In genomic region chr13:34132299-34132698, GRCm38 (mm10) we compare ENCODE assay signal across 8 mouse cellular contexts. TPM values are rescaled to one million over a fixed set of nuclear protein-coding genes. Genes with fewer than 3 reads are reported as not detected.
DNase-seq lines count a peak whose midpoint lies in the region; ATAC-seq and TF ChIP-seq lines count a peak whose summit lies in the region.

No protein-coding gene starts in this region.

- TF ChIP-seq CTCF in ES-Bruce4 (IDR thresholded peaks at IDR 0.05; ENCODE audit: low read depth, low read length): no peak
- TF ChIP-seq CTCF in liver, postnatal 0 days (IDR thresholded peaks at IDR 0.05; ENCODE audit: low read depth): no peak

- H3K36me3 ChIP-seq in heart, embryonic 10.5 days: peaks cover 4% of the 10 kb centered on the region; the same call in 1 of the 2 replicates
- H3K36me3 ChIP-seq in ES-Bruce4 (ENCODE audit: control insufficient read depth, insufficient read depth, low read length, poor library complexity, severe bottlenecking): peaks cover 5% of the 10 kb centered on the region
- peaks cover 10% of the 10 kb centered on the region; the same call in 1 of the 2 replicates for H3K36me3 ChIP-seq in forebrain, embryonic 14.5 days (ENCODE audit: control insufficient read depth, insufficient read depth, low read length)
- no peaks in the 10 kb centered on the region for H3K36me3 ChIP-seq in liver, postnatal 0 days (replicated peaks; ENCODE audit: insufficient read depth, low read length)

- no peak for DNase-seq in heart, embryonic 10.5 days (ENCODE audit: low spot score)
- DNase-seq in heart, adult 18-20 months: no peak
- DNase-seq in forebrain, embryonic 14.5 days (ENCODE audit: low spot score): peak; percentile 60
- no peak for DNase-seq in liver, postnatal 0 days
- DNase-seq in right cerebral cortex, postnatal 25 days: no peak
- DNase-seq in adrenal gland, adult 8-10 months: no peak

- under 1% methylated on average over 15 of the region's 15 CpGs for WGBS in heart, embryonic 10.5 days
- under 1% methylated on average over 15 of the region's 15 CpGs for WGBS in forebrain, embryonic 14.5 days
- WGBS in liver, postnatal 0 days (ENCODE audit: insufficient replicate concordance): 2% methylated on average over 15 of the region's 15 CpGs

- peak overlapping the region; percentile 94 for H3K4me2 ChIP-seq in forebrain, embryonic 14.5 days (ENCODE audit: low read length)
- no peak overlapping the region for H3K4me2 ChIP-seq in liver, postnatal 0 days (ENCODE audit: low read depth, low read length)

- H3K9ac ChIP-seq in ES-Bruce4 (ENCODE audit: low read depth, poor library complexity, severe bottlenecking): peak overlapping the region; percentile 40; the same call in 1 of the 2 replicates
- H3K9ac ChIP-seq in forebrain, embryonic 14.5 days (ENCODE audit: low read length): peak overlapping the region; percentile 99
- H3K9ac ChIP-seq in liver, postnatal 0 days (replicated peaks): no peak overlapping the region

- peak overlapping the region; percentile 80 for H3K4me3 ChIP-seq in heart, embryonic 10.5 days
- peak overlapping the region; percentile 19 for H3K4me3 ChIP-seq in ES-Bruce4 (ENCODE audit: low read depth, low read length)
- H3K4me3 ChIP-seq in forebrain, embryonic 14.5 days (ENCODE audit: low read depth, low read length): peak overlapping the region; percentile 91
- 0 out of 2 replicates have a peak overlapping the region, but pooled peaks have one; percentile 4 for H3K4me3 ChIP-seq in liver, postnatal 0 days (ENCODE audit: low read depth, low read length)

- H3K27me3 ChIP-seq in heart, embryonic 10.5 days (ENCODE audit: insufficient read depth, poor library complexity, severe bottlenecking): peaks cover 11% of the 10 kb centered on the region; the same call in 1 of the 2 replicates
- no peaks in the 10 kb centered on the region for H3K27me3 ChIP-seq in ES-Bruce4 (ENCODE audit: control insufficient read depth, insufficient read depth, low read length, poor library complexity, severe bottlenecking)
- no peaks in the 10 kb centered on the region for H3K27me3 ChIP-seq in forebrain, embryonic 14.5 days (replicated peaks; ENCODE audit: control insufficient read depth, insufficient read depth, low read length)
- peaks cover 60% of the 10 kb centered on the region for H3K27me3 ChIP-seq in liver, postnatal 0 days (ENCODE audit: insufficient read depth, low read length)

- no peak for ATAC-seq in forebrain, embryonic 14.5 days
- no peak for ATAC-seq in liver, postnatal 0 days
- no peak for ATAC-seq in erythroblast, adult 5-6 weeks (replicated peaks; ENCODE audit: low FRiP score, poor library complexity, severe bottlenecking)

- H3K4me1 ChIP-seq in heart, embryonic 10.5 days: peaks cover 40% of the 10 kb centered on the region
- peaks cover 2% of the 10 kb centered on the region for H3K4me1 ChIP-seq in ES-Bruce4 (ENCODE audit: control insufficient read depth, insufficient read depth, low read length)
- H3K4me1 ChIP-seq in forebrain, embryonic 14.5 days (ENCODE audit: control insufficient read depth, insufficient read depth, low read length): peaks cover 25% of the 10 kb centered on the region
- peaks cover 21% of the 10 kb centered on the region for H3K4me1 ChIP-seq in liver, postnatal 0 days (ENCODE audit: insufficient read depth)

- H3K27ac ChIP-seq in heart, embryonic 10.5 days: peak overlapping the region; percentile 89
- H3K27ac ChIP-seq in ES-Bruce4 (ENCODE audit: insufficient read depth, low read length): peak overlapping the region; percentile 77; the same call in 1 of the 2 replicates
- peak overlapping the region; percentile 100 for H3K27ac ChIP-seq in forebrain, embryonic 14.5 days (ENCODE audit: low read depth, low read length)
- no peak overlapping the region for H3K27ac ChIP-seq in liver, postnatal 0 days (ENCODE audit: low read depth)

- no peaks in the 10 kb centered on the region for H3K9me3 ChIP-seq in heart, embryonic 10.5 days
- H3K9me3 ChIP-seq in ES-Bruce4 (replicated peaks; ENCODE audit: control insufficient read depth, insufficient read depth, low read length, poor library complexity, severe bottlenecking): no peaks in the 10 kb centered on the region
- H3K9me3 ChIP-seq in forebrain, embryonic 14.5 days (replicated peaks; ENCODE audit: control insufficient read depth, low read length): no peaks in the 10 kb centered on the region
- H3K9me3 ChIP-seq in liver, postnatal 0 days (ENCODE audit: low read length): no peaks in the 10 kb centered on the region

- TF ChIP-seq POLR2A in ES-Bruce4 (IDR thresholded peaks at IDR 0.05; ENCODE audit: insufficient read depth, low read length): no peak

- TF ChIP-seq EP300 in ES-Bruce4 (IDR thresholded peaks at IDR 0.05; ENCODE audit: insufficient read depth, low read depth, low read length): no peak
- no peak for TF ChIP-seq EP300 in liver, postnatal 0 days (IDR thresholded peaks at IDR 0.05; ENCODE audit: low read depth)

RNA-seq across cellular contexts. Expression of gene Tubb2b, which starts 2.0 kb away (rescaled TPM):
- polyA plus RNA-seq in heart, embryonic 10.5 days (2016; fragmentation: Nextera tagmentation; extraction: Ambion mirVana): 18.8 and 30.7 TPM in 2 replicates
- total RNA-seq in heart, adult 18-20 months (2021): 1 to 10 TPM; 4.8 to 8.6 TPM
- polyA plus RNA-seq in ES-Bruce4 (2011; ENCODE audit: insufficient read depth, insufficient read length, low read depth, missing spikeins): 229 and 267 TPM in 2 replicates
- polyA plus RNA-seq in forebrain, embryonic 14.5 days (2014; fragmentation: Nextera tagmentation; extraction: Ambion mirVana): 670 and 797 TPM in 2 replicates
- 0.28 and 0.31 TPM in 2 replicates for polyA plus RNA-seq in liver, postnatal 0 days (2015; fragmentation: Nextera tagmentation; extraction: Ambion mirVana)
- total RNA-seq in erythroblast, adult 5-6 weeks (2015; ENCODE audit: low replicate concordance): not detected in 2 replicates
- not detected in 2 replicates for total RNA-seq in erythroblast, adult 5-6 weeks (2017; ENCODE audit: low replicate concordance)
- total RNA-seq in adrenal gland, adult 8-10 months (2022): 1 to 10 TPM in 3 of 4 experiments, under 1 TPM in 1; 0.81 to 3.5 (median 1.5) TPM

RNA-seq across cellular contexts. Expression of gene Psmg4, which starts 30.5 kb away (rescaled TPM):
- 66.6 and 70.3 TPM in 2 replicates for polyA plus RNA-seq in heart, embryonic 10.5 days (2016; fragmentation: Nextera tagmentation; extraction: Ambion mirVana)
- total RNA-seq in heart, adult 18-20 months (2021): 10 to 100 TPM; 25.0 to 32.9 TPM
- 29.2 and 39.1 TPM in 2 replicates for polyA plus RNA-seq in ES-Bruce4 (2011; ENCODE audit: insufficient read depth, insufficient read length, low read depth, missing spikeins)
- 92.0 and 113 TPM in 2 replicates for polyA plus RNA-seq in forebrain, embryonic 14.5 days (2014; fragmentation: Nextera tagmentation; extraction: Ambion mirVana)
- polyA plus RNA-seq in liver, postnatal 0 days (2015; fragmentation: Nextera tagmentation; extraction: Ambion mirVana): 49.2 and 50.5 TPM in 2 replicates
- 10.4 and 21.3 TPM in 2 replicates for total RNA-seq in erythroblast, adult 5-6 weeks (2015; ENCODE audit: low replicate concordance)
- total RNA-seq in erythroblast, adult 5-6 weeks (2017; ENCODE audit: low replicate concordance): 14.7 and 14.8 TPM in 2 replicates
- 10 to 100 TPM; 28.6 to 39.3 (median 31.2) TPM for total RNA-seq in adrenal gland, adult 8-10 months (2022)

RNA-seq across cellular contexts. Expression of gene Tubb2a, which starts 54.5 kb away (rescaled TPM):
- polyA plus RNA-seq in heart, embryonic 10.5 days (2016; fragmentation: Nextera tagmentation; extraction: Ambion mirVana): 99.4 and 115 TPM in 2 replicates
- total RNA-seq in heart, adult 18-20 months (2021): 10 to 100 TPM; 51.0 to 70.1 TPM
- 28.7 and 29.0 TPM in 2 replicates for polyA plus RNA-seq in ES-Bruce4 (2011; ENCODE audit: insufficient read depth, insufficient read length, low read depth, missing spikeins)
- 1,376 and 1,776 TPM in 2 replicates for polyA plus RNA-seq in forebrain, embryonic 14.5 days (2014; fragmentation: Nextera tagmentation; extraction: Ambion mirVana)
- 64.7 and 78.8 TPM in 2 replicates for polyA plus RNA-seq in liver, postnatal 0 days (2015; fragmentation: Nextera tagmentation; extraction: Ambion mirVana)
- total RNA-seq in erythroblast, adult 5-6 weeks (2015; ENCODE audit: low replicate concordance): 6.0 and 7.7 TPM in 2 replicates
- 8.9 and 9.5 TPM in 2 replicates for total RNA-seq in erythroblast, adult 5-6 weeks (2017; ENCODE audit: low replicate concordance)
- 10 to 100 TPM; 21.4 to 34.1 (median 28.2) TPM for total RNA-seq in adrenal gland, adult 8-10 months (2022)

Comparison
In these comparisons a context has a peak if more than half of its experiments do, and no peak if none do; other contexts are left out.
1. H3K4me3 ChIP-seq: peak in every context shown above with its lines; median percentile 91 in forebrain, embryonic 14.5 days; 80 in heart, embryonic 10.5 days; 19 in ES-Bruce4; 4 in liver, postnatal 0 days.
2. RNA of gene Tubb2b, which starts 2.0 kb away (polyA plus RNA-seq): 670 to 797 TPM in forebrain, embryonic 14.5 days, 229 to 267 TPM in ES-Bruce4 and 18.8 to 30.7 TPM in heart, embryonic 10.5 days; 0.28 to 0.31 TPM in liver, postnatal 0 days; every median in the first group is over 10 times any median in the second.
3. RNA of gene Tubb2a, which starts 54.5 kb away (polyA plus RNA-seq): 1,376 to 1,776 TPM in forebrain, embryonic 14.5 days; 99.4 to 115 TPM in heart, embryonic 10.5 days, 64.7 to 78.8 TPM in liver, postnatal 0 days and 28.7 to 29.0 TPM in ES-Bruce4; every median in the first group is over 10 times any median in the second.